Mouse (Mus musculus) left cerebral cortex, adult 6 months (tissue): Measurements from ENCODE around the gene Rbmxl2. TPM values are rescaled to one million over a fixed set of nuclear protein-coding genes. Genes with fewer than 3 reads are reported as not detected.

Experiments used
- long read RNA-seq, 2 experiments: library from polyadenylated mRNA; unstranded; transcript quantifications; one replicate each; pipeline ENCODE4 v2.0.0; 2019 to 2020
- polyA plus RNA-seq: library from polyadenylated mRNA; unstranded; fragments of <200 nt; fragmentation: Nextera tagmentation; gene quantifications from 2 replicates; pipeline ENCODE4 v1.2.3, GENCODE M21; 2021

Rbmxl2 gene
- not detected in 2 replicates for polyA plus RNA-seq
- long read RNA-seq, experiment 1 = 0 reads
- long read RNA-seq, experiment 2 = 0 reads

GRCm38 (mm10) chr7:107209204-107209860 is at the start of gene Rbmxl2:
Gene Rbmxl2 (plus strand): TSS chr7:107209445.

DNA sequence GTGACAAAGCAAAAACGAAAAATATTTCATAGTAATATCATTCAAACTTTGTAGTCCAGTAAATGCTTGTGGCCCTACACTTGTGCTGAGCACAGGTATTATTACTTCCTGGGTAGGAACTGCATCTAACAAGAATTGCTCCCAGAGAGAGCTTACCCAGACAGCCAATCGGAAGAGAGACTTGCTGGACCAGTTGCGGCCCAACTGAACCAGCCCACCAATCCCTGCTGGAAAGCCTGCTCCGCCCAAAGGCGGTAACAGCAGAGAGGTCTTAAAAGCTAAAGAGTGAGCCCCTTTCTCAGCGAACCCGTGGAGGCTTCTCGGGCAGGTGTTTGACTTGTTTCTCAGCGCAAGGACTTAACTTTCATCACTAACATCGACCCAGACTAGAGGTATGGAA is 42.6 kb upstream of the Rbmxl2 start, which contains the start of gene Nlrp14:
Nlrp14 (plus strand) TSS at position 301 of the 400 bp plus-strand sequence.

Other genes starting within 250 kb of the Rbmxl2 start
- gene Olfr6, start 245.5 kb upstream of the Rbmxl2 start, polyA plus RNA-seq = not detected in 2 replicates
- not detected in 2 replicates for gene Olfr711, start 234.0 kb upstream of the Rbmxl2 start, polyA plus RNA-seq
- not detected in 2 replicates for gene Olfr2, start 203.4 kb upstream of the Rbmxl2 start, polyA plus RNA-seq
- gene Olfr713, start 178.3 kb upstream of the Rbmxl2 start, polyA plus RNA-seq = not detected in 2 replicates
- gene Olfr714, start 138.5 kb upstream of the Rbmxl2 start, polyA plus RNA-seq = not detected in 2 replicates
- not detected in 2 replicates for gene Olfr17, start 116.2 kb upstream of the Rbmxl2 start, polyA plus RNA-seq
- not detected in 2 replicates for gene Olfr715b, start 99.1 kb upstream of the Rbmxl2 start, polyA plus RNA-seq
- gene Olfr715, start 78.4 kb upstream of the Rbmxl2 start, polyA plus RNA-seq = not detected in 2 replicates
- not detected in 2 replicates for gene Olfr716, start 71.1 kb upstream of the Rbmxl2 start, polyA plus RNA-seq
- not detected in 2 replicates for gene Nlrp14, start 42.5 kb upstream of the Rbmxl2 start, polyA plus RNA-seq
- gene Syt9, start 161.3 kb downstream of the Rbmxl2 start, polyA plus RNA-seq = 2.0 and 3.1 TPM in 2 replicates